Mouse (Mus musculus) lung, embryonic 16.5 days (tissue): ENCODE measurements around the gene Fam84b. TPM values are rescaled to one million over a fixed set of nuclear protein-coding genes. Genes with fewer than 3 reads are reported as not detected.
"Not testable (repeated sequence)": the region's sequence is repeated elsewhere in the genome, so short reads cannot be mapped to it uniquely, and the experiment has no call there.

Experiments used
- ATAC-seq: fragments of 200-750 bp; cut with Nextera tagmentation; 2 replicates; pipeline ENCODE4 v1.8.0; 2017; ENCODE audit warnings: low read depth, mild to moderate bottlenecking, moderate library complexity
- H3K27ac ChIP-seq: fragments of 300-500 bp; sonication (generic); 2 replicates; pipeline ENCODE4 v1.5.1; 2014; ENCODE audit warnings: mild to moderate bottlenecking, control low read depth, low read length
- H3K27me3 ChIP-seq: fragments of 300-500 bp; sonication (generic); 2 replicates; pipeline ENCODE4 v1.6.1; 2014; ENCODE audit warnings: low read depth, low read length, mixed read lengths; ENCODE audit not compliant: control insufficient read depth, insufficient read depth
- H3K36me3 ChIP-seq: fragments of 300-500 bp; sonication (generic); 2 replicates; pipeline ENCODE4 v1.6.1; 2014; ENCODE audit warnings: low read length; ENCODE audit not compliant: control insufficient read depth, insufficient read depth
- H3K4me1 ChIP-seq: fragments of 300-500 bp; sonication (generic); replicated peaks from 2 replicates; pipeline ENCODE4 v1.6.1; 2014; ENCODE audit warnings: low read length, mixed read lengths; ENCODE audit not compliant: control insufficient read depth, insufficient read depth
- H3K4me2 ChIP-seq: fragments of 300-500 bp; sonication (generic); 2 replicates; pipeline ENCODE4 v1.6.1; 2014; ENCODE audit warnings: low read depth, low read length, control low read depth
- H3K4me3 ChIP-seq: fragments of 300-500 bp; sonication (generic); 2 replicates; pipeline ENCODE4 v1.5.1; 2014; ENCODE audit warnings: mild to moderate bottlenecking, low read length, control low read depth
- H3K9ac ChIP-seq: fragments of 300-500 bp; sonication (generic); 2 replicates; pipeline ENCODE4 v1.6.1; 2014; ENCODE audit warnings: low read length, control low read depth
- H3K9me3 ChIP-seq: fragments of 300-500 bp; sonication (generic); 2 replicates; pipeline ENCODE4 v1.6.1; 2016; ENCODE audit warnings: low read length; ENCODE audit not compliant: control insufficient read depth
- WGBS: fragments of 180-500 bp; shearing (Covaris S2); extraction: QIAGEN DNeasy Blood & Tissue Kit; methylation state at CpG from one replicate; pipeline ENCODE4 v1.1.7; 2014; 5-methylcytosine and 5-hydroxymethylcytosine counted together
- polyA plus RNA-seq: library from polyadenylated mRNA; unstranded; fragments of >200 nt; fragmentation: Nextera tagmentation; extraction: Ambion mirVana; gene quantifications from 2 replicates; pipeline ENCODE4 v1.2.1, GENCODE M21; 2015

The Fam84b gene
- polyA plus RNA-seq, 1 experiment from 2014 or later: 36.1 TPM

DNA sequence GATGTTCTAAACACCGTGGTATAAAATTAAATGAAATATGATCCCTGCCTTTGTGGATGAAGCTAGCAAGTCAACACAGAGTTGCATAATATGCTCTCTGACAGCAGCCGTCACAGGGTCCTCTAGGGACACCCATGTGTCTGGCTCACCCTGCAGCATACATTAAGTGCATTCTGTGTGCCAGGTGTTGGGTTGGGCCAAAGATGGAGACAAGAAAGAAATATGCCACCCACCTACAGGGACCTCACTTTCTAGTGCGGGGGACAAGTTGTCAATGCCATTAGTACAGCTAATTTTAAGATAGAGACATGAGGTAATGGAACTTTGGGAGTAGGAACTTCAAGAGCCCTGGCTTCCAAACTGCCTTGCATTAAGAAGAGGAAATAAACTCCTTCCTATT is 4.9 kb downstream of the Fam84b start:
- 50% methylated on average over 3 of the region's 3 CpGs for WGBS
- Histone ChIP-seq H3K27me3 (no peaks in the 10 kb centered on the region), H3K9ac (no peak overlapping the region), H3K27ac (no peak overlapping the region), H3K4me2 (no peak overlapping the region), H3K4me1 (0 out of 2 replicates have a peak, but pooled peaks cover 7% of the 10 kb centered on the region), H3K4me3 (no peak overlapping the region), H3K36me3 (no peaks in the 10 kb centered on the region), H3K9me3 (no peaks in the 10 kb centered on the region)
- ATAC-seq: no peak

GRCm38 (mm10) chr15:60846291-60846690 is 7.3 kb downstream of the Fam84b start:
- H3K27ac ChIP-seq: no peak overlapping the region
- H3K9ac ChIP-seq: no peak overlapping the region
- no peak for ATAC-seq
- WGBS: 38% methylated on average over 6 of the region's 6 CpGs
- H3K4me3 ChIP-seq: no peak overlapping the region
- H3K4me1 ChIP-seq: 0 out of 2 replicates have a peak, but pooled peaks cover 4% of the 10 kb centered on the region
- H3K27me3 ChIP-seq: no peaks in the 10 kb centered on the region
- no peak overlapping the region for H3K4me2 ChIP-seq
- no peaks in the 10 kb centered on the region for H3K9me3 ChIP-seq
- H3K36me3 ChIP-seq: no peaks in the 10 kb centered on the region

DNA sequence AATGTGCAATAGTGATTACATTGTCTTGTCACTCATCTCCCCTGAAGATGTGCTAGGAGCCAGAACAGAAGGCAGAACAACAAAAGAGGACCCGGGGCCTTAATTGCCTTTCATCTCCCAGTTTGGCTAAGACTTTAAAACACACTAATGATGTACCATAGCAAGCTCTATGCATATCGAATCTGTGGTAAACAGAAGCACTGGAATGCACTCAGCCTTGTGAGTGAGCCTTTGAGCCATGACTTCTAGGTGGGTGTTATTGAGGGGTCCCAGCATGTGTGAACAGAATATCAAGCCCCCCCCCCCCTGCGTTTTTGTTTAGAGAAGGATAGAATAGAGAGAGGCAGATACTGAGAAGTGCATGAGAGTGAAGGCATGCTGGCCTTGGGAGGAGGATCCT is 7.7 kb downstream of the Fam84b start:
- no peak overlapping the region for H3K9ac ChIP-seq
- peak; percentile 46; the same call in 1 of the 2 replicates for ATAC-seq
- H3K4me1 ChIP-seq: 0 out of 2 replicates have a peak, but pooled peaks cover 4% of the 10 kb centered on the region
- no peak overlapping the region for H3K4me3 ChIP-seq
- H3K4me2 ChIP-seq: no peak overlapping the region
- H3K27me3 ChIP-seq: no peaks in the 10 kb centered on the region
- H3K9me3 ChIP-seq: no peaks in the 10 kb centered on the region
- WGBS: 12% methylated on average over 3 of the region's 3 CpGs
- no peaks in the 10 kb centered on the region for H3K36me3 ChIP-seq
- no peak overlapping the region for H3K27ac ChIP-seq

- 54% methylated on average over 4 of the region's 4 CpGs for WGBS
- H3K9ac ChIP-seq: no peak overlapping the region
- ATAC-seq: peak; percentile 77
- H3K9me3 ChIP-seq: no peaks in the 10 kb centered on the region
- H3K4me1 ChIP-seq: 0 out of 2 replicates have a peak, but pooled peaks cover 2% of the 10 kb centered on the region
- no peak overlapping the region for H3K4me2 ChIP-seq
- H3K4me3 ChIP-seq: no peak overlapping the region
- H3K27ac ChIP-seq: no peak overlapping the region
- no peaks in the 10 kb centered on the region for H3K27me3 ChIP-seq
- H3K36me3 ChIP-seq: no peaks in the 10 kb centered on the region
Observed at GRCm38 (mm10) chr15:60841785-60842184, 11.8 kb downstream of the Fam84b start.

DNA sequence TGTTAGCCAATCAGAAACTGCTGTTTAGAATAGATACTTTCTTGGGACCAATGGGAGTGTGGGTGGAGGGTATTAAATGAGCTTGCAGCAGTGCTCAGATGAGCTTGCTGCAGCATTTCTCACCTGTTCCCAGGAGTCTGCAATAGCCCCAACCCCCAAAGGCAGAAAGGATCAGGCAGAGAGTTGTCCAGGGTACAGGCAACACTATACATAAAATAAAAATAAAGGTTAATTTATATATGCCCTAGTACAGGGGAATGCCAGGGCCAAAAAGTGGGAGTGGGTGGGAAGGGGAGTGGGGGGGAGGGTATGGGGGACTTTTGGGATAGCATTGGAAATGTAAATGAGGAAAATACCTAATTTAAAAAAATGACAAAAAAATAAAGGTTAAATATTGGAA is 12.3 kb downstream of the Fam84b start:
- not testable (repeated sequence) for H3K9ac ChIP-seq, H3K4me2 ChIP-seq, H3K9me3 ChIP-seq, H3K36me3 ChIP-seq, H3K4me1 ChIP-seq, H3K27ac ChIP-seq, ATAC-seq, H3K4me3 ChIP-seq, H3K27me3 ChIP-seq

- no peak for ATAC-seq
- WGBS: 36% methylated on average over 4 of the region's 4 CpGs
- H3K27ac ChIP-seq: no peak overlapping the region
Observed at GRCm38 (mm10) chr15:60840296-60840670, 13.3 kb downstream of the Fam84b start.

DNA sequence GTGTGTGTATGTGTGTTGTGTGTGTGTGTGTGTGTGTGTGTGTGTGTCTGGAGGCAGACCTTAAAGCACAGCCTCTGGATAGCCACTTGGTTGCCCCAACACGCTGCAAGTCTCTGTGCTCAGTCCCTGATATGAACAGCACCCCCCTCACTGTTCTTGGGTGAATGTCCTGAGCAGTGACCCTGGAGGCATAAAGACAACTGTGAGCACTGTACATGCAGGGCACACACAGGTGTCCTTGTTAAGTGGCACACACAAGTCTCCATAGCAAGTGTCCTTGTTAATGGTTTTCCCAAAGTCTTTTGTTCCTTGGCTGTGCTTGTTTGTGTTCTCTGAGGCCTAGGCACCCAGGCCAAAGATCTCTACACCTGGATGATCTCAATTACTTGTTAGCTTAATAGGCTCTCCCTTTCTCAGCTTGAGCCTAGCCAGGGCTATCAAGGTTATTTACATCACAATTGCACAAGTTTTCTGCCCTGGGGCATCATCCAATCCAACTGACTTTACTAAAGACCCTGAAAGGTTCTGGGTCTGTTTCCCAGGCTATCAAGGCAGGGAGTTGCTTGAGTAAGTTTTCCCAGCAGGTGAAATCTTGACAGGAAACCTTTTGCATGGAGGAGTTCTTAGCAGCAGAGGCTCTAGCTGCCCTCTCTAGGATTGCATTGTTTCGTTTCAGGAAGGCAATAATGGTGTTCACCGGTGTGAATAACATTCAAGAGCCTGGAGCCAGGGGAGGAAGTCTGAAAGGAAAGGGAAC is 13.9 kb downstream of the Fam84b start:
- no peak for ATAC-seq
- H3K9ac ChIP-seq: no peak overlapping the region
- no peaks in the 10 kb centered on the region for H3K4me1 ChIP-seq
- WGBS: 40% methylated on average over 3 of the region's 3 CpGs
- H3K27me3 ChIP-seq: no peaks in the 10 kb centered on the region
- no peak overlapping the region for H3K4me2 ChIP-seq
- peak overlapping the region; percentile 23; the same call in 1 of the 2 replicates for H3K27ac ChIP-seq
- no peaks in the 10 kb centered on the region for H3K36me3 ChIP-seq
- no peak overlapping the region for H3K4me3 ChIP-seq
- no peaks in the 10 kb centered on the region for H3K9me3 ChIP-seq

More at GRCm38 (mm10) chr15:60840296-60840670, 13.3 kb downstream of the Fam84b start:
- no peak overlapping the region for H3K4me2 ChIP-seq
- H3K9me3 ChIP-seq: no peaks in the 10 kb centered on the region
- no peaks in the 10 kb centered on the region for H3K4me1 ChIP-seq
- no peaks in the 10 kb centered on the region for H3K27me3 ChIP-seq
- no peak overlapping the region for H3K4me3 ChIP-seq
- no peaks in the 10 kb centered on the region for H3K36me3 ChIP-seq
- no peak overlapping the region for H3K9ac ChIP-seq

DNA sequence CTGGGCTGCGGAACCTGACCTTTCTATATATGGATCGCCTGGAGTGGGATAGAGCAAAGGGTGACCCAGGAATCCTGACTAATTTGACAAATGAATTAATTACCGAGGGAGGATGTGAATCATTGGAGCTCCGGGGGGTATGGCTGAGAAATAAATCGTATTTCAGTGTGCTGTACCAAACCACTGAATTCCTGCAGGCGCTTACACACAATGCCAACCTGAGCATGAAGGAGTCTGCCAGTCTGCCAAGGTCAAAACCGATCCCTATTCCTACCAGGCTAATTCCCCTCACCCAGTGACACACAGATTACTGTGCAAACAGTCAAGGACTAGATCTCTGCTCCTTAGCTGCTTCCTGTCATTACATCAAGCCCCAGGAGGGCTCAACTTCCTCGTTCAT is 15.4 kb downstream of the Fam84b start:
- no peaks in the 10 kb centered on the region for H3K36me3 ChIP-seq
- 60% methylated on average over 8 of the region's 8 CpGs for WGBS
- H3K4me3 ChIP-seq: no peak overlapping the region
- H3K27ac ChIP-seq: no peak overlapping the region
- ATAC-seq: no peak
- H3K4me1 ChIP-seq: peaks cover 10% of the 10 kb centered on the region
- no peak overlapping the region for H3K9ac ChIP-seq
- H3K9me3 ChIP-seq: no peaks in the 10 kb centered on the region
- no peaks in the 10 kb centered on the region for H3K27me3 ChIP-seq
- no peak overlapping the region for H3K4me2 ChIP-seq

- no peak for ATAC-seq
- Histone ChIP-seq H3K9ac (no peak overlapping the region), H3K4me2 (no peak overlapping the region), H3K27me3 (no peaks in the 10 kb centered on the region), H3K27ac (no peak overlapping the region), H3K36me3 (no peaks in the 10 kb centered on the region), H3K9me3 (no peaks in the 10 kb centered on the region), H3K4me3 (no peak overlapping the region), H3K4me1 (peaks cover 10% of the 10 kb centered on the region)
- whole genome bisulfite sequencing: 89% methylated on average over 9 of the region's 9 CpGs
Observed at GRCm38 (mm10) chr15:60837719-60838118, 15.9 kb downstream of the Fam84b start.
